Mouse (Mus musculus) brown adipose tissue, adult 24 weeks (tissue): ENCODE data around the gene Gm9112. TPM values are rescaled to one million over a fixed set of nuclear protein-coding genes. Genes with fewer than 3 reads are reported as not detected.
"Not testable (repeated sequence)": the region's sequence is repeated elsewhere in the genome, so short reads cannot be mapped to it uniquely, and the experiment has no call there.

ENCODE experiments used
- H3K27ac ChIP-seq: fragments of 200-500 bp; replicated peaks from 2 replicates; pipeline ENCODE4 v1.5.1; 2012; ENCODE audit warnings: low read depth, mild to moderate bottlenecking, low read length
- H3K4me1 ChIP-seq: fragments of 200-500 bp; 2 replicates; pipeline ENCODE4 v1.6.1; 2012; ENCODE audit warnings: low read length, mixed read lengths; ENCODE audit not compliant: control insufficient read depth, insufficient read depth, insufficient read length
- H3K4me3 ChIP-seq: fragments of 200-500 bp; 2 replicates; pipeline ENCODE4 v1.5.1; 2012; ENCODE audit warnings: low read depth, mild to moderate bottlenecking, low read length, moderate library complexity; ENCODE audit not compliant: insufficient read depth
- polyA plus RNA-seq: library from polyadenylated mRNA; stranded (reverse); fragments of >200 nt; gene quantifications from 2 replicates; pipeline ENCODE4 v1.2.4, GENCODE M21; 2012; ENCODE audit not compliant: missing spikeins, insufficient read depth, insufficient read length

Gm9112 gene
- polyA plus RNA-seq: not detected in 2 replicates

DNA sequence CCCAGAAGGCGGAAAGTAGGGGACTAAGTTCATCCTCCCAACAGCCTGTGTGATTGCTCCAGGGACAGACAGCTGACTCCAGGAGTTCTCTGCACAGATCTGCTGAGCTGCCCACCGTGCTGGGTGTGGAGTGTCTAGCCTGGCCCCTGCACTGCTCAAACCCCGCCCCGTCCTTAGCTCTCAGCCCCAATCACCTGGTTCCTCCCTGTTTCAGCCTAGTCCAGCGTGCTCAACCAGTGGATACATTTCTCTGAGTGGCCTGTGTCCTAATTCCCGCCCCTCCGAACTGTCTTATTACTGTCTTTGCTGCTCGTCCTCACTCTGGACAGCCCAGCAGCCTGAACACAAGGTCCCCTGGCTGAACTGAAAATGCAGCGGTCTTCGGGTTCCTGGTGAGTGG is at the start of gene Gm9112, which contains the start of gene Dmrtc1b:
TSS of gene Gm9112 (minus strand) at position 101 of the 400 bp plus-strand sequence.
TSS of gene Dmrtc1b (plus strand) at position 331 of the 400 bp plus-strand sequence.
- H3K27ac ChIP-seq, H3K4me3 ChIP-seq, H3K4me1 ChIP-seq: not testable (repeated sequence)

- not testable (repeated sequence) for H3K4me1 ChIP-seq, H3K27ac ChIP-seq, H3K4me3 ChIP-seq
These were observed 16.8 kb upstream of the Gm9112 start for GRCm38 (mm10) chrX:102724226-102724625.

GRCm38 (mm10) chrX:102700636-102701035 is 6.8 kb downstream of the Gm9112 start:
- not testable (repeated sequence) for H3K27ac ChIP-seq, H3K4me1 ChIP-seq, H3K4me3 ChIP-seq

DNA sequence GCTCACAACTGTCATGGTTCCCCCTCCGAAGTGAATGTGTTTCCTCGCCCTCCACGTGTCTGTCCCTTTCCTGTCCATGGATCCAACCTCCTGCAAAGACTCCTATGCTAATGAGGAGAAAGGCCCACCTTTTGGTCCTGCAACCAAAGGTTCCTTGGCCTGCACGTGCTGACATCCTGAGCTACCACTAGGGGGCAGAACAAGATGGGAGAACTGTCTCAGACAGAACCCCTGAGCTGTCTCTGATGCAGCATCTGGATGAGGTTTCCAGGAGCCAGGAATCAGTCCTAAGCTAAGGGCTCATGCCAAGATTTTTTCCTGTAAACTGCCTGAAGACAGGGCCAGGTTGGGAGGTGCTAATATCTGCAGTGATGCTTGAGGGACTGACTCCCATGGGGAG is 18.2 kb downstream of the Gm9112 start:
- not testable (repeated sequence) for H3K4me1 ChIP-seq, H3K27ac ChIP-seq, H3K4me3 ChIP-seq

DNA sequence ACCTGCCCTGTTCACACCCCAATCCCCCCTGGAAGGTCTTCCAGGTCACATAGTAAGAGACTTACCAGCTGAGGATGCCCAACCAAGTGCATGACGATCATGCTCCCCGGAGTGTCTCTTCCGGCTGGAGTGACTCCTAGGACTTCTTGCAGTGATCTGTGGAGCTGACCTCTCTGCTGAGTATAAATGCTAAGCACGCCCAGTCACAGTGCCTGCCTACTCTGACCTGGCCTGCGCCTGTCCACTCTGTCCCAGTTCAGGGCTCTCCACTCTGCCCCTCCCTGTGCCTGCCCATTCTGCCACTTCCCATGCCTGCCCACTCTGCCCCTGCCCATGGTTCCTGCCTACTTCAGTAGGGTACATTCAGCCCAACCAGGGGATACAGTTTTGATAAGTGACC is 20.6 kb downstream of the Gm9112 start, which contains the start of gene Gm3880:
TSS of gene Gm3880 (minus strand) at position 101 of the 400 bp plus-strand sequence.
- H3K4me3 ChIP-seq, H3K27ac ChIP-seq, H3K4me1 ChIP-seq: not testable (repeated sequence)

- not testable (repeated sequence) for H3K27ac ChIP-seq, H3K4me3 ChIP-seq, H3K4me1 ChIP-seq
These were observed 22.7 kb downstream of the Gm9112 start for GRCm38 (mm10) chrX:102684706-102685105.

DNA sequence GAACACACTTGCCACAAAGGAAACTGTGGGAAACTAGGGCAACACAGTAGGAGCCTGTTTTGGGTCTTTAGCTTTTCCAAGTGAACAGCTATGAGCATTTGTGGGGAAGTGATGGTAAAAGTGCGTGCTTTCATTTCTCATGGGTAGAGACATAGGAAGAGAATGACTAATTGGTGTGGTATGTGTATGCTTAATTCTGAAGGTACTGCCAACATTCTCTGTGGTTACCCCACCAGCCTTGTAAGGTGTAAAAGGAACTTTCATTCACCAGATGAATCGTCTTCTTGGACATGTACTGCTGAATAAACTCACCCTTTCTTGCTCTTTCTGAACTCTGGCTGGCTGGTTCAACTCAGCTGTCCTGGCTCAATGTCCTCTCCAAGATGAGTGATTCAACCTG is 40.8 kb downstream of the Gm9112 start:
- Histone ChIP-seq H3K4me3 (no peak overlapping the region), H3K4me1 (no peaks in the 10 kb centered on the region), H3K27ac (no peak overlapping the region)

GRCm38 (mm10) chrX:102660712-102661111 is 46.7 kb downstream of the Gm9112 start:
- Histone ChIP-seq H3K4me3 (no peak overlapping the region), H3K4me1 (no peaks in the 10 kb centered on the region), H3K27ac (no peak overlapping the region)

Other genes with a start within 250 kb of the Gm9112 start
- gene Hdac8, start 202.3 kb downstream of the Gm9112 start, polyA plus RNA-seq: 3.7 and 4.1 TPM in 2 replicates
- 5.0 and 6.6 TPM in 2 replicates for gene Phka1, start 63.4 kb downstream of the Gm9112 start, polyA plus RNA-seq
- not detected in 2 replicates for gene Gm3880, start 20.7 kb downstream of the Gm9112 start, polyA plus RNA-seq
- not detected in 2 replicates for gene Dmrtc1b, start 230 bp upstream of the Gm9112 start, polyA plus RNA-seq
- gene Dmrtc1c1, start 95.3 kb upstream of the Gm9112 start, polyA plus RNA-seq: not detected in 2 replicates
- gene Dmrtc1c2, start 147.0 kb upstream of the Gm9112 start, polyA plus RNA-seq: not detected in 2 replicates
- gene 1700031F05Rik, start 160.3 kb upstream of the Gm9112 start, polyA plus RNA-seq: not detected in 2 replicates
- 1.5 TPM in 1 of 2 replicates, not detected in the other for gene Dmrtc1a, start 201.1 kb upstream of the Gm9112 start, polyA plus RNA-seq
- not detected in 2 replicates for gene 1700011M02Rik, start 201.3 kb upstream of the Gm9112 start, polyA plus RNA-seq
- gene 1700018G05Rik, start 220.7 kb upstream of the Gm9112 start, polyA plus RNA-seq: not detected in 2 replicates